Mouse (Mus musculus) limb, embryonic 10.5 days (tissue): ENCODE results near the gene Olfr434. TPM values are rescaled to one million over a fixed set of nuclear protein-coding genes. Genes with fewer than 3 reads are reported as not detected.

ENCODE experiments used
- DNase-seq: peaks from one replicate; pipeline ENCODE4 v3.0.0-alpha.2; 2017; ENCODE audit warnings: low spot score
- H3K27ac ChIP-seq: fragments of 300-500 bp; sonication (generic); 2 replicates; pipeline ENCODE4 v1.5.1; 2016; ENCODE audit warnings: mild to moderate bottlenecking
- H3K27me3 ChIP-seq: fragments of 300-500 bp; sonication (generic); 2 replicates; pipeline ENCODE4 v1.6.1; 2016; ENCODE audit warnings: low read depth, mild to moderate bottlenecking; ENCODE audit not compliant: poor library complexity, severe bottlenecking
- H3K36me3 ChIP-seq: fragments of 300-500 bp; sonication (generic); 2 replicates; pipeline ENCODE4 v1.6.1; 2016; ENCODE audit warnings: mild to moderate bottlenecking, moderate library complexity
- H3K4me1 ChIP-seq: fragments of 300-500 bp; sonication (generic); 2 replicates; pipeline ENCODE4 v1.6.1; 2016
- H3K4me3 ChIP-seq: fragments of 300-500 bp; sonication (generic); 2 replicates; pipeline ENCODE4 v1.5.1; 2016; ENCODE audit warnings: mild to moderate bottlenecking, moderate library complexity
- H3K9me3 ChIP-seq: fragments of 300-500 bp; sonication (generic); replicated peaks from 2 replicates; pipeline ENCODE4 v1.6.1; 2016; ENCODE audit warnings: mild to moderate bottlenecking
- WGBS: fragments of 180-500 bp; shearing (Covaris S2); methylation state at CpG from one replicate; pipeline ENCODE4 v1.1.7; 2016; 5-methylcytosine and 5-hydroxymethylcytosine counted together
- polyA plus RNA-seq: library from polyadenylated mRNA; unstranded; fragments of >200 nt; fragmentation: Nextera tagmentation; extraction: Ambion mirVana; gene quantifications from 2 replicates; pipeline ENCODE4 v1.2.1, GENCODE M21; 2016

The Olfr434 gene
- polyA plus RNA-seq, 1 experiment from 2014 or later, result not detected

GRCm38 (mm10) chr6:43252994-43253393 lies 40.2 kb downstream of the Olfr434 start:
- no peaks in the 10 kb centered on the region for H3K36me3 ChIP-seq

GRCm38 (mm10) chr6:43254193-43254926 lies 41.5 kb downstream of the Olfr434 start:
- H3K4me3 ChIP-seq, result no peak overlapping the region
- H3K27me3 ChIP-seq, result no peaks in the 10 kb centered on the region
- H3K4me1 ChIP-seq, result no peaks in the 10 kb centered on the region
- no peak overlapping the region for H3K27ac ChIP-seq
- no peaks in the 10 kb centered on the region for H3K36me3 ChIP-seq
- no peak for DNase-seq
- H3K9me3 ChIP-seq, result no peaks in the 10 kb centered on the region
- 61% methylated on average over 7 of the region's 7 CpGs for WGBS

More at GRCm38 (mm10) chr6:43252994-43253393, 40.2 kb downstream of the Olfr434 start:
- Histone ChIP-seq H3K9me3 (no peaks in the 10 kb centered on the region), H3K27ac (no peak overlapping the region), H3K4me3 (no peak overlapping the region), H3K27me3 (no peaks in the 10 kb centered on the region), H3K4me1 (no peaks in the 10 kb centered on the region)
- 100% methylated on average over 1 of the region's 1 CpGs for WGBS
- no peak for DNase-seq

- Histone ChIP-seq H3K4me3 (no peak overlapping the region), H3K27me3 (peaks cover 17% of the 10 kb centered on the region; the same call in 1 of the 2 replicates), H3K9me3 (no peaks in the 10 kb centered on the region), H3K36me3 (no peaks in the 10 kb centered on the region), H3K27ac (no peak overlapping the region), H3K4me1 (peaks cover 7% of the 10 kb centered on the region)
- WGBS, result 72% methylated on average over 2 of the region's 2 CpGs
- DNase-seq, result no peak
Observed at GRCm38 (mm10) chr6:43260756-43261155, 47.9 kb downstream of the Olfr434 start.

GRCm38 (mm10) chr6:43265363-43266041 lies 52.7 kb downstream of the Olfr434 start, which contains the start of gene Arhgef5:
TSS of gene Arhgef5 (plus strand) at chr6:43265582.
- Histone ChIP-seq H3K36me3 (no peaks in the 10 kb centered on the region), H3K9me3 (no peaks in the 10 kb centered on the region), H3K27ac (peak within 1 kb of the TSS; percentile 91), H3K27me3 (peaks cover 27% of the 10 kb centered on the region; the same call in 1 of the 2 replicates), H3K4me3 (peak within 1 kb of the TSS; percentile 74), H3K4me1 (peaks cover 18% of the 10 kb centered on the region)
- DNase-seq, result peak; percentile 69
- under 1% methylated on average over 48 of the region's 48 CpGs for WGBS

GRCm38 (mm10) chr6:43266356-43266755 lies 53.5 kb downstream of the Olfr434 start:
- no peaks in the 10 kb centered on the region for H3K9me3 ChIP-seq
- H3K27me3 ChIP-seq, result peaks cover 27% of the 10 kb centered on the region; the same call in 1 of the 2 replicates
- 3% methylated on average over 8 of the region's 8 CpGs for WGBS
- peak overlapping the region; percentile 91 for H3K27ac ChIP-seq
- peak; percentile 39 for DNase-seq
- H3K4me1 ChIP-seq, result peaks cover 18% of the 10 kb centered on the region
- no peaks in the 10 kb centered on the region for H3K36me3 ChIP-seq
- peak overlapping the region; percentile 74 for H3K4me3 ChIP-seq

Other genes with a start within 250 kb of the Olfr434 start
- gene Olfr441, start 106.7 kb upstream of the Olfr434 start, polyA plus RNA-seq, result not detected in 2 replicates
- gene Olfr237-ps1, start 66.5 kb upstream of the Olfr434 start, polyA plus RNA-seq, result not detected in 2 replicates
- gene Olfr437, start 49.7 kb upstream of the Olfr434 start, polyA plus RNA-seq, result not detected in 2 replicates
- not detected in 2 replicates for gene Olfr13, start 40.9 kb upstream of the Olfr434 start, polyA plus RNA-seq
- not detected in 2 replicates for gene Olfr435, start 15.9 kb upstream of the Olfr434 start, polyA plus RNA-seq
- gene Olfr47, start 18.5 kb downstream of the Olfr434 start, polyA plus RNA-seq, result not detected in 2 replicates
- 6.9 and 8.1 TPM in 2 replicates for gene Arhgef5, start 52.6 kb downstream of the Olfr434 start, polyA plus RNA-seq
- gene Nobox, start 96.5 kb downstream of the Olfr434 start, polyA plus RNA-seq, result not detected in 2 replicates